Mouse (Mus musculus) brain, embryonic 14.5 days (tissue): ENCODE results near the gene Mthfd1.

ENCODE experiments used
- CTCF ChIP-seq: fragments of 200-500 bp; IDR thresholded peaks from 2 replicates; pipeline ENCODE4 v1.5.1; 2012; ENCODE audit warnings: inconsistent platforms, mild to moderate bottlenecking, moderate library complexity, borderline replicate concordance; ENCODE audit not compliant: insufficient read depth, insufficient read length; ENCODE audit errors: extremely low read depth
- POLR2A ChIP-seq: fragments of 200-500 bp; IDR thresholded peaks from 2 replicates; pipeline ENCODE4 v1.6.1; 2012; ENCODE audit warnings: mild to moderate bottlenecking, inconsistent platforms, borderline replicate concordance; ENCODE audit not compliant: poor library complexity, insufficient read depth, insufficient read length, severe bottlenecking; ENCODE audit errors: extremely low read depth

GRCm38 (mm10) chr12:76335641-76336040 is 80.5 kb downstream of the Mthfd1 start:
- TF ChIP-seq POLR2A (no peak), CTCF (no peak)
